Mouse (Mus musculus) lung, embryonic 16.5 days (tissue): ENCODE data around the gene Sectm1b. TPM values are rescaled to one million over a fixed set of nuclear protein-coding genes. Genes with fewer than 3 reads are reported as not detected.
A peak's percentile ranks its signal among the peaks of the same experiment; 100 is the strongest.
"Not testable (repeated sequence)": the region's sequence is repeated elsewhere in the genome, so short reads cannot be mapped to it uniquely, and the experiment has no call there.

Source experiments
- ATAC-seq: fragments of 200-750 bp; cut with Nextera tagmentation; 2 replicates; pipeline ENCODE4 v1.8.0; 2017; ENCODE audit warnings: low read depth, mild to moderate bottlenecking, moderate library complexity
- H3K27ac ChIP-seq: fragments of 300-500 bp; sonication (generic); 2 replicates; pipeline ENCODE4 v1.5.1; 2014; ENCODE audit warnings: mild to moderate bottlenecking, control low read depth, low read length
- H3K27me3 ChIP-seq: fragments of 300-500 bp; sonication (generic); 2 replicates; pipeline ENCODE4 v1.6.1; 2014; ENCODE audit warnings: low read depth, low read length, mixed read lengths; ENCODE audit not compliant: control insufficient read depth, insufficient read depth
- H3K36me3 ChIP-seq: fragments of 300-500 bp; sonication (generic); 2 replicates; pipeline ENCODE4 v1.6.1; 2014; ENCODE audit warnings: low read length; ENCODE audit not compliant: control insufficient read depth, insufficient read depth
- H3K4me1 ChIP-seq: fragments of 300-500 bp; sonication (generic); replicated peaks from 2 replicates; pipeline ENCODE4 v1.6.1; 2014; ENCODE audit warnings: low read length, mixed read lengths; ENCODE audit not compliant: control insufficient read depth, insufficient read depth
- H3K4me2 ChIP-seq: fragments of 300-500 bp; sonication (generic); 2 replicates; pipeline ENCODE4 v1.6.1; 2014; ENCODE audit warnings: low read depth, low read length, control low read depth
- H3K4me3 ChIP-seq: fragments of 300-500 bp; sonication (generic); 2 replicates; pipeline ENCODE4 v1.5.1; 2014; ENCODE audit warnings: mild to moderate bottlenecking, low read length, control low read depth
- H3K9ac ChIP-seq: fragments of 300-500 bp; sonication (generic); 2 replicates; pipeline ENCODE4 v1.6.1; 2014; ENCODE audit warnings: low read length, control low read depth
- H3K9me3 ChIP-seq: fragments of 300-500 bp; sonication (generic); 2 replicates; pipeline ENCODE4 v1.6.1; 2016; ENCODE audit warnings: low read length; ENCODE audit not compliant: control insufficient read depth
- WGBS: fragments of 180-500 bp; shearing (Covaris S2); extraction: QIAGEN DNeasy Blood & Tissue Kit; methylation state at CpG from one replicate; pipeline ENCODE4 v1.1.7; 2014; 5-methylcytosine and 5-hydroxymethylcytosine counted together
- polyA plus RNA-seq: library from polyadenylated mRNA; unstranded; fragments of >200 nt; fragmentation: Nextera tagmentation; extraction: Ambion mirVana; gene quantifications from 2 replicates; pipeline ENCODE4 v1.2.1, GENCODE M21; 2015

The Sectm1b gene
- 0.15 and 0.78 TPM in 2 replicates for polyA plus RNA-seq

- Histone ChIP-seq H3K9me3 (no peaks in the 10 kb centered on the region), H3K36me3 (no peaks in the 10 kb centered on the region), H3K27me3 (no peaks in the 10 kb centered on the region), H3K4me1 (0 out of 2 replicates have a peak, but pooled peaks cover 2% of the 10 kb centered on the region), H3K4me2 (no peak within 1 kb of the TSS), H3K27ac (no peak within 1 kb of the TSS), H3K9ac (no peak within 1 kb of the TSS), H3K4me3 (no peak within 1 kb of the TSS)
- WGBS = 65% methylated on average over 5 of the region's 5 CpGs
- ATAC-seq = no peak
Measured at GRCm38 (mm10) chr11:121063379-121063778, at the start of gene Sectm1b. Sectm1b (minus strand) TSS chr11:121063569.

- peaks cover 25% of the 10 kb centered on the region for H3K4me1 ChIP-seq
- no peak overlapping the region for H3K9ac ChIP-seq
- no peak for ATAC-seq
- H3K27ac ChIP-seq = no peak overlapping the region
- no peak overlapping the region for H3K4me3 ChIP-seq
- H3K36me3 ChIP-seq = no peaks in the 10 kb centered on the region
- H3K27me3 ChIP-seq = no peaks in the 10 kb centered on the region
- H3K9me3 ChIP-seq = no peaks in the 10 kb centered on the region
- 56% methylated on average over 5 of the region's 5 CpGs for WGBS
- no peak overlapping the region for H3K4me2 ChIP-seq
Measured at GRCm38 (mm10) chr11:121112091-121112775, 48.9 kb upstream of the Sectm1b start.

DNA sequence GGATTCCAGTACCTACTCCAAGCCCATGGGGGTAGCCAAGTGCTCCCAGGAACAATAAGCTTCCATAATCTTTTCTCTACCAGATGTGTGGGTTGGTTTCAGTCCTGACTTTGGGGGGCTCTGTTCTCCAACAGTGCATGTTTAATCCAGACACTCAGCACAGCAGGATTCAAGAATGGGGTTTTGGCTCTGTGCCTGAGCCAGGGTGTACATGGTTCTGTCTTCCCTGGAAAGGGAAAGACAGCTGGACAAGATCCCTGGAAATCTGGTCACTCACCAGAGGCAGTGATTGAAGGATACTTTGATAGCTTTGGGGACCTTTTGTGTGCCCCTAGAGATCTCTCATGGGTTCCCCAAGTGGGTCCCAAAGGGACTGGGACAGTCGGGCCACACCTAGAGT lies 48.2 kb upstream of the Sectm1b start:
- Histone ChIP-seq H3K27me3 (no peaks in the 10 kb centered on the region), H3K4me1 (peaks cover 25% of the 10 kb centered on the region), H3K36me3 (no peaks in the 10 kb centered on the region), H3K4me3 (no peak overlapping the region), H3K9ac (no peak overlapping the region), H3K4me2 (no peak overlapping the region), H3K9me3 (no peaks in the 10 kb centered on the region), H3K27ac (no peak overlapping the region)
- WGBS = 86% methylated on average over 1 of the region's 1 CpGs
- ATAC-seq = no peak

DNA sequence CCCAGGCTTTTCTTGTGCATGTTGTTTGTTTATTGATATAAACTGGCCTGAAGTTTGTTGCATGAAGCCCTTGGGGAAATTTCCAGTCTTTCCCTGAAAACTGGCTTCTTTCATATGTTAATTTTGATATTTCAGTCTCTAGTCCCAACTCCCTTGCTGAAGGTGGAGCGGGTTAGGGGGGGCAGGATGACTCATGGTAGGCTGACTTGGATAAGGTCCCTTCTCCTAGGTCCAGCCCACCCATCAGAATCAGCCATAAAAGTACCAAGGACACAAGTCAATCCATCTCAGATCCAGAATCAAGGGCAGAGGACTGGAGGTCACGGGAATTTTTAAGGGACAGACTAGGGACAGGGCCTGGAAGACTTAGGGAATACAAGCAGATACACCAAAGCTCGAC lies 47.7 kb upstream of the Sectm1b start:
- no peak overlapping the region for H3K4me2 ChIP-seq
- ATAC-seq = no peak
- H3K27ac ChIP-seq = no peak overlapping the region
- 82% methylated on average over 3 of the region's 3 CpGs for WGBS
- no peak overlapping the region for H3K9ac ChIP-seq
- no peaks in the 10 kb centered on the region for H3K9me3 ChIP-seq
- no peaks in the 10 kb centered on the region for H3K36me3 ChIP-seq
- H3K4me1 ChIP-seq = peaks cover 25% of the 10 kb centered on the region
- no peak overlapping the region for H3K4me3 ChIP-seq
- no peaks in the 10 kb centered on the region for H3K27me3 ChIP-seq

DNA sequence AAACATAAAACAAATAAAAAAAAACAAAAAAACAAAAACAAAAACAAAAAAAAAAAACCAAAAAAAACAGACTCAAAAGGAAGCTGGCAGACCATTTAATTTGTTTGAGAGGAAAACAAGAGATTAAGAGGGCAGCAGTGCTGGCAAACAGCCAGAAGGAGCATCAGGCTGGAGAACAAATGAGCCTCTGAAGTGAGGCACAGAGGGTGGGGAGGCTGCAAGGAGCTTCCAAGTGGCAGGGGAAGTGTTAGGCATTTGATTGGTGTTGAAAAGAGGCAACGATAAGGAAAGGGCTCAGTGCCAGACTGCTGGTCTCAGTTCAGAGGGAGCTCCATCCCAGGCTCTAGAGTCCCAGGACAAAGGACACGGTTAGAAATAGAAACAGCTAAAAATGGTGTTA lies 46.6 kb upstream of the Sectm1b start:
- peak; percentile 91 for ATAC-seq
- Histone ChIP-seq H3K27ac (no peak overlapping the region), H3K9me3 (no peaks in the 10 kb centered on the region), H3K27me3 (no peaks in the 10 kb centered on the region), H3K4me1 (peaks cover 25% of the 10 kb centered on the region), H3K4me3 (no peak overlapping the region), H3K36me3 (no peaks in the 10 kb centered on the region), H3K9ac (no peak overlapping the region), H3K4me2 (no peak overlapping the region)
- 9% methylated on average over 2 of the region's 2 CpGs for WGBS

- no peak overlapping the region for H3K4me2 ChIP-seq
- no peaks in the 10 kb centered on the region for H3K9me3 ChIP-seq
- H3K4me3 ChIP-seq = no peak overlapping the region
- H3K4me1 ChIP-seq = peaks cover 25% of the 10 kb centered on the region
- H3K9ac ChIP-seq = no peak overlapping the region
- no peaks in the 10 kb centered on the region for H3K27me3 ChIP-seq
- no peaks in the 10 kb centered on the region for H3K36me3 ChIP-seq
- WGBS = 9% methylated on average over 9 of the region's 9 CpGs
- ATAC-seq = peak; percentile 60
- H3K27ac ChIP-seq = peak overlapping the region; percentile 17; the same call in 1 of the 2 replicates
Measured at GRCm38 (mm10) chr11:121108061-121108460, 44.7 kb upstream of the Sectm1b start.

- H3K9ac ChIP-seq, H3K9me3 ChIP-seq, H3K27me3 ChIP-seq, H3K27ac ChIP-seq, ATAC-seq, H3K4me2 ChIP-seq, H3K4me3 ChIP-seq, H3K36me3 ChIP-seq: not testable (repeated sequence)
- 91% methylated on average over 1 of the region's 1 CpGs for WGBS
- peaks cover 25% of the 10 kb centered on the region for H3K4me1 ChIP-seq
Measured at GRCm38 (mm10) chr11:121107242-121107641, 43.9 kb upstream of the Sectm1b start.

DNA sequence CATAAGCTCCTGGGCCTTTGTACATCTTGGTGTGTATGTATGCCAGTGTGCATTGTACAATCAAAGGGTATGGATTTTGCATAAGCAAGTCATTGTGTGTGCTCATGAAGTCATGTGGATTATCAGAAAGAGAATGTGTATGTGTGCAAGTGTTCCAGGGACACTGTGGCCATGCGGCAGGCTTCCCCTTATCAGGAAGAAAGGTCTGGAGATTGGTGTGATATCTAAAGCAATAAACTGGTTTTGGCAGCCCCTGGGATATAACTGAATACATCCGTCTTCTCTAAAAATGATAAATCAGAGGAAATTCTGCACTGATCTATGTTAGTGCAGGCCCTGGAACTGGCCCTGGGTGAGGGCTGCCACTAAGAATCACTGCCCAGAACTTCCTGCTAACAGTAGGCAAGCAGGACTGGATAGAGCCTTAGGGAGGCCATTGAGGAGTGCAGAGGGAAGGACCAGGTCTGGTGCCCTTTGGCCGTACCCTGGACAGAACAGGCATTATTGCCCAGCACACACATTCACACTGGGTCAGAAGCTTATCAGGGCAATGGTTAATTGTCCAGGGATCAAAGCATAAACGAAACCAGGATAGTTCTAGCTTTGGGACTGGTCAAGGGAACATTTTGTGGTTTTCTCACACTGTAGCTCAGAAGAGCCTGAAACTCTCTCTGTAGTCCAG lies 37.9 kb upstream of the Sectm1b start:
- 75% methylated on average over 4 of the region's 4 CpGs for WGBS
- H3K27ac ChIP-seq = no peak overlapping the region

GRCm38 (mm10) chr11:121100692-121101091 lies 37.3 kb upstream of the Sectm1b start:
- no peak overlapping the region for H3K27ac ChIP-seq
- H3K4me2 ChIP-seq = no peak overlapping the region
- H3K4me1 ChIP-seq = no peaks in the 10 kb centered on the region
- H3K9me3 ChIP-seq = no peaks in the 10 kb centered on the region
- H3K4me3 ChIP-seq = no peak overlapping the region
- H3K36me3 ChIP-seq = no peaks in the 10 kb centered on the region
- H3K9ac ChIP-seq = no peak overlapping the region
- no peaks in the 10 kb centered on the region for H3K27me3 ChIP-seq
- 38% methylated on average over 7 of the region's 7 CpGs for WGBS
- ATAC-seq = no peak

More for the DNA sequence above, 37.9 kb upstream of the Sectm1b start:
- no peaks in the 10 kb centered on the region for H3K36me3 ChIP-seq
- H3K4me1 ChIP-seq = no peaks in the 10 kb centered on the region
- H3K4me3 ChIP-seq = no peak overlapping the region
- H3K4me2 ChIP-seq = no peak overlapping the region
- no peaks in the 10 kb centered on the region for H3K27me3 ChIP-seq
- ATAC-seq = no peak
- no peaks in the 10 kb centered on the region for H3K9me3 ChIP-seq
- H3K9ac ChIP-seq = no peak overlapping the region
